Comparison of ENCODE assay signal across 8 mouse cellular contexts in genomic region chr10:117844279-117844678, GRCm38 (mm10). TPM values are rescaled to one million over a fixed set of nuclear protein-coding genes. Genes with fewer than 3 reads are reported as not detected.
DNase-seq lines count a peak whose midpoint lies in the region; ATAC-seq and TF ChIP-seq lines count a peak whose summit lies in the region.

No protein-coding gene starts in this region.

- WGBS in kidney, adult 2 months, result 9% methylated on average over 5 of the region's 5 CpGs
- 36% methylated on average over 5 of the region's 5 CpGs for WGBS in hindbrain, embryonic 14.5 days
- WGBS in midbrain, embryonic 13.5 days, result 44% methylated on average over 5 of the region's 5 CpGs

- peaks cover 7% of the 10 kb centered on the region; the same call in 1 of the 2 replicates for H3K4me1 ChIP-seq in kidney, adult 2 months (ENCODE audit: control insufficient read depth, insufficient read depth, low read length)
- peaks cover 27% of the 10 kb centered on the region for H3K4me1 ChIP-seq in hindbrain, embryonic 14.5 days (replicated peaks; ENCODE audit: control insufficient read depth, insufficient read depth, low read length)
- H3K4me1 ChIP-seq in midbrain, embryonic 13.5 days (replicated peaks), result peaks cover 29% of the 10 kb centered on the region

- no peak for ATAC-seq in hindbrain, embryonic 14.5 days (ENCODE audit: low FRiP score)
- ATAC-seq in midbrain, embryonic 13.5 days, result no peak

- peak overlapping the region; percentile 95 for H3K9ac ChIP-seq in hindbrain, embryonic 14.5 days
- peak overlapping the region; percentile 92; the same call in 1 of the 2 replicates for H3K9ac ChIP-seq in midbrain, embryonic 13.5 days (replicated peaks)

- TF ChIP-seq CTCF in kidney, adult 2 months (conservative IDR thresholded peaks at IDR 0.05; ENCODE audit: insufficient read depth, insufficient read length, low read depth, low read length), result no peak

- H3K4me2 ChIP-seq in hindbrain, embryonic 14.5 days (replicated peaks), result peak overlapping the region; percentile 84
- H3K4me2 ChIP-seq in midbrain, embryonic 13.5 days (replicated peaks), result peak overlapping the region; percentile 77

- DNase-seq in kidney, adult 2 months, result peak; percentile 23
- DNase-seq in kidney, adult 8-10 months, result no peak
- peak; percentile 39 for DNase-seq in MEL-GATA-1-ER (ENCODE audit: extremely low read depth, low read depth)
- no peak for DNase-seq in hindbrain, embryonic 14.5 days (ENCODE audit: low spot score)
- DNase-seq in natural killer cell, adult 2 months (ENCODE audit: low spot score in 2 of 2), result no peak
- no peak for DNase-seq in right cerebral cortex, postnatal 4 days
- DNase-seq in right cerebral cortex, adult 2 months (ENCODE audit: low spot score in 2 of 2), result no peak

- H3K36me3 ChIP-seq in kidney, adult 2 months (ENCODE audit: control insufficient read depth, insufficient read depth, low read length), result no peaks in the 10 kb centered on the region
- no peaks in the 10 kb centered on the region for H3K36me3 ChIP-seq in hindbrain, embryonic 14.5 days (replicated peaks; ENCODE audit: control insufficient read depth, insufficient read depth)
- no peaks in the 10 kb centered on the region for H3K36me3 ChIP-seq in midbrain, embryonic 13.5 days

- TF ChIP-seq POLR2A in kidney, adult 2 months (IDR thresholded peaks at IDR 0.05; ENCODE audit: low read depth, low read length), result no peak

- no peak overlapping the region for H3K27ac ChIP-seq in kidney, adult 2 months (ENCODE audit: insufficient read depth, low read depth, low read length)
- H3K27ac ChIP-seq in hindbrain, embryonic 14.5 days, result no peak overlapping the region
- H3K27ac ChIP-seq in midbrain, embryonic 13.5 days, result no peak overlapping the region

- H3K4me3 ChIP-seq in kidney, adult 2 months (ENCODE audit: insufficient read depth, low read depth, low read length), result peak overlapping the region; percentile 88; the same call in 1 of the 2 replicates
- H3K4me3 ChIP-seq in hindbrain, embryonic 14.5 days (replicated peaks; ENCODE audit: low read length), result peak overlapping the region; percentile 89
- H3K4me3 ChIP-seq in midbrain, embryonic 13.5 days (replicated peaks), result peak overlapping the region; percentile 95

- H3K27me3 ChIP-seq in kidney, adult 2 months (replicated peaks; ENCODE audit: control insufficient read depth, insufficient read depth, low read length), result no peaks in the 10 kb centered on the region
- H3K27me3 ChIP-seq in hindbrain, embryonic 14.5 days (ENCODE audit: control insufficient read depth, insufficient read depth, low read length), result no peaks in the 10 kb centered on the region
- H3K27me3 ChIP-seq in midbrain, embryonic 13.5 days, result no peaks in the 10 kb centered on the region

- H3K9me3 ChIP-seq in hindbrain, embryonic 14.5 days (ENCODE audit: control insufficient read depth, low read length), result no peaks in the 10 kb centered on the region
- H3K9me3 ChIP-seq in midbrain, embryonic 13.5 days, result no peaks in the 10 kb centered on the region

RNA-seq across cellular contexts. Expression of gene Rap1b, which starts 1.6 kb away (rescaled TPM):
- polyA plus RNA-seq in kidney, adult 2 months (2012; rRNA removed), result 23.2 and 38.2 TPM in 2 replicates
- polyA plus RNA-seq in hindbrain, embryonic 14.5 days (2014; fragmentation: Nextera tagmentation; extraction: Ambion mirVana), result 181 and 195 TPM in 2 replicates
- polyA plus RNA-seq in midbrain, embryonic 13.5 days (2015; fragmentation: Nextera tagmentation; extraction: Ambion mirVana), result 140 and 146 TPM in 2 replicates

RNA-seq across cellular contexts. Expression of gene Nup107, which starts 51.8 kb away (rescaled TPM):
- 3.7 and 4.6 TPM in 2 replicates for polyA plus RNA-seq in kidney, adult 2 months (2012; rRNA removed)
- 37.7 and 39.1 TPM in 2 replicates for polyA plus RNA-seq in hindbrain, embryonic 14.5 days (2014; fragmentation: Nextera tagmentation; extraction: Ambion mirVana)
- polyA plus RNA-seq in midbrain, embryonic 13.5 days (2015; fragmentation: Nextera tagmentation; extraction: Ambion mirVana), result 44.9 and 45.1 TPM in 2 replicates

Comparison
In these comparisons a context has a peak if more than half of its experiments do, and no peak if none do; other contexts are left out.
1. DNase-seq: peak in kidney, adult 2 months (single experiment) and MEL-GATA-1-ER (single experiment); none in kidney, adult 8-10 months (0 of 2), hindbrain, embryonic 14.5 days (single experiment), natural killer cell, adult 2 months (0 of 2), right cerebral cortex, postnatal 4 days (single experiment) and right cerebral cortex, adult 2 months (0 of 2).
2. Peak in every context shown above with its lines, with median percentiles within 50 percentile points of each other: H3K4me3 ChIP-seq.